Mouse (Mus musculus): Measurements from ENCODE around the gene Cited4. TPM values are rescaled to one million over a fixed set of nuclear protein-coding genes. Genes with fewer than 3 reads are reported as not detected.

Cited4 gene
- polyA plus RNA-seq, 1 experiment from 2014 or later, result 7.6 TPM

GRCm38 (mm10) chr4:120682168-120682567 is 15.8 kb downstream of the Cited4 start:
- no peak overlapping the region for H3K4me2 ChIP-seq (ENCODE audit: low read depth, low read length)
- peak; percentile 83 for DNase-seq (ENCODE audit: low spot score)
- no peak overlapping the region for H3K4me3 ChIP-seq (ENCODE audit: low read depth, low read length)
- no peak for ATAC-seq (replicated peaks; ENCODE audit: insufficient number of reproducible peaks, low FRiP score, low TSS enrichment, low read depth)
- H3K27me3 ChIP-seq (ENCODE audit: control insufficient read depth, insufficient read depth, low read length), result no peaks in the 10 kb centered on the region
- no peak overlapping the region for H3K9ac ChIP-seq (replicated peaks; ENCODE audit: low read length)
- WGBS, result 31% methylated on average over 10 of the region's 10 CpGs
- no peaks in the 10 kb centered on the region for H3K36me3 ChIP-seq (replicated peaks; ENCODE audit: control insufficient read depth, insufficient read depth, low read depth, low read length)
- no peaks in the 10 kb centered on the region for H3K4me1 ChIP-seq (ENCODE audit: control insufficient read depth, insufficient read depth, low read length)
- H3K27ac ChIP-seq (replicated peaks; ENCODE audit: low read depth, low read length), result no peak overlapping the region
- H3K9me3 ChIP-seq (replicated peaks; ENCODE audit: control insufficient read depth, low read length), result no peaks in the 10 kb centered on the region

- 50% methylated on average over 9 of the region's 9 CpGs for WGBS
These were observed 17.1 kb downstream of the Cited4 start for GRCm38 (mm10) chr4:120683278-120683997.

GRCm38 (mm10) chr4:120687282-120687681 is 20.9 kb downstream of the Cited4 start:
- DNase-seq (ENCODE audit: low spot score) (no peak), ATAC-seq (replicated peaks; ENCODE audit: insufficient number of reproducible peaks, low FRiP score, low TSS enrichment, low read depth) (no peak)
- WGBS, result 41% methylated on average over 6 of the region's 6 CpGs
- Histone ChIP-seq H3K4me1 (ENCODE audit: control insufficient read depth, insufficient read depth, low read length) (no peaks in the 10 kb centered on the region), H3K27ac (replicated peaks; ENCODE audit: low read depth, low read length) (no peak overlapping the region), H3K4me2 (ENCODE audit: low read depth, low read length) (no peak overlapping the region), H3K4me3 (ENCODE audit: low read depth, low read length) (no peak overlapping the region), H3K9ac (replicated peaks; ENCODE audit: low read length) (no peak overlapping the region), H3K9me3 (replicated peaks; ENCODE audit: control insufficient read depth, low read length) (no peaks in the 10 kb centered on the region), H3K27me3 (ENCODE audit: control insufficient read depth, insufficient read depth, low read length) (no peaks in the 10 kb centered on the region), H3K36me3 (replicated peaks; ENCODE audit: control insufficient read depth, insufficient read depth, low read depth, low read length) (no peaks in the 10 kb centered on the region)

More at GRCm38 (mm10) chr4:120683278-120683997, 17.1 kb downstream of the Cited4 start:
- ATAC-seq (replicated peaks; ENCODE audit: insufficient number of reproducible peaks, low FRiP score, low TSS enrichment, low read depth) (no peak), DNase-seq (ENCODE audit: low spot score) (no peak)
- Histone ChIP-seq H3K9ac (replicated peaks; ENCODE audit: low read length) (no peak overlapping the region), H3K9me3 (replicated peaks; ENCODE audit: control insufficient read depth, low read length) (no peaks in the 10 kb centered on the region), H3K4me3 (ENCODE audit: low read depth, low read length) (no peak overlapping the region), H3K27me3 (ENCODE audit: control insufficient read depth, insufficient read depth, low read length) (no peaks in the 10 kb centered on the region), H3K36me3 (replicated peaks; ENCODE audit: control insufficient read depth, insufficient read depth, low read depth, low read length) (no peaks in the 10 kb centered on the region), H3K4me2 (ENCODE audit: low read depth, low read length) (no peak overlapping the region), H3K27ac (replicated peaks; ENCODE audit: low read depth, low read length) (no peak overlapping the region), H3K4me1 (ENCODE audit: control insufficient read depth, insufficient read depth, low read length) (no peaks in the 10 kb centered on the region)

- no peak overlapping the region for H3K4me2 ChIP-seq (ENCODE audit: low read depth, low read length)
- H3K36me3 ChIP-seq (replicated peaks; ENCODE audit: control insufficient read depth, insufficient read depth, low read depth, low read length), result no peaks in the 10 kb centered on the region
- H3K4me3 ChIP-seq (ENCODE audit: low read depth, low read length), result no peak overlapping the region
- no peaks in the 10 kb centered on the region for H3K27me3 ChIP-seq (ENCODE audit: control insufficient read depth, insufficient read depth, low read length)
- DNase-seq (ENCODE audit: low spot score) (no peak), ATAC-seq (replicated peaks; ENCODE audit: insufficient number of reproducible peaks, low FRiP score, low TSS enrichment, low read depth) (0 out of 2 replicates have a peak, but pooled peaks have one; percentile 8)
- H3K4me1 ChIP-seq (ENCODE audit: control insufficient read depth, insufficient read depth, low read length), result no peaks in the 10 kb centered on the region
- H3K9me3 ChIP-seq (replicated peaks; ENCODE audit: control insufficient read depth, low read length), result no peaks in the 10 kb centered on the region
- H3K27ac ChIP-seq (replicated peaks; ENCODE audit: low read depth, low read length), result no peak overlapping the region
- no peak overlapping the region for H3K9ac ChIP-seq (replicated peaks; ENCODE audit: low read length)
- WGBS, result 76% methylated on average over 6 of the region's 6 CpGs
These were observed 22.9 kb downstream of the Cited4 start for GRCm38 (mm10) chr4:120689317-120689716.

- DNase-seq (ENCODE audit: low spot score) (peak; percentile 58), ATAC-seq (replicated peaks; ENCODE audit: insufficient number of reproducible peaks, low FRiP score, low TSS enrichment, low read depth) (no peak)
- no peaks in the 10 kb centered on the region for H3K9me3 ChIP-seq (replicated peaks; ENCODE audit: control insufficient read depth, low read length)
- 42% methylated on average over 10 of the region's 10 CpGs for WGBS
- H3K36me3 ChIP-seq (replicated peaks; ENCODE audit: control insufficient read depth, insufficient read depth, low read depth, low read length), result no peaks in the 10 kb centered on the region
- peaks cover 3% of the 10 kb centered on the region; the same call in 1 of the 2 replicates for H3K27me3 ChIP-seq (ENCODE audit: control insufficient read depth, insufficient read depth, low read length)
- H3K4me1 ChIP-seq (ENCODE audit: control insufficient read depth, insufficient read depth, low read length), result no peaks in the 10 kb centered on the region
- H3K9ac ChIP-seq (replicated peaks; ENCODE audit: low read length), result no peak overlapping the region
- H3K4me3 ChIP-seq (ENCODE audit: low read depth, low read length), result no peak overlapping the region
- H3K27ac ChIP-seq (replicated peaks; ENCODE audit: low read depth, low read length), result no peak overlapping the region
- H3K4me2 ChIP-seq (ENCODE audit: low read depth, low read length), result no peak overlapping the region
These were observed 26.3 kb downstream of the Cited4 start for GRCm38 (mm10) chr4:120692717-120693116.

GRCm38 (mm10) chr4:120697353-120697752 is 31.0 kb downstream of the Cited4 start:
- Histone ChIP-seq H3K27ac (replicated peaks; ENCODE audit: low read depth, low read length) (no peak overlapping the region), H3K4me3 (ENCODE audit: low read depth, low read length) (no peak overlapping the region), H3K4me2 (ENCODE audit: low read depth, low read length) (no peak overlapping the region), H3K27me3 (ENCODE audit: control insufficient read depth, insufficient read depth, low read length) (peaks cover 5% of the 10 kb centered on the region; the same call in 1 of the 2 replicates), H3K9me3 (replicated peaks; ENCODE audit: control insufficient read depth, low read length) (no peaks in the 10 kb centered on the region), H3K9ac (replicated peaks; ENCODE audit: low read length) (no peak overlapping the region), H3K4me1 (ENCODE audit: control insufficient read depth, insufficient read depth, low read length) (no peaks in the 10 kb centered on the region), H3K36me3 (replicated peaks; ENCODE audit: control insufficient read depth, insufficient read depth, low read depth, low read length) (no peaks in the 10 kb centered on the region)
- no peak for DNase-seq (ENCODE audit: low spot score)
- WGBS, result 83% methylated on average over 8 of the region's 8 CpGs
- ATAC-seq (replicated peaks; ENCODE audit: insufficient number of reproducible peaks, low FRiP score, low TSS enrichment, low read depth), result peak; percentile 54; the same call in 1 of the 2 replicates

- WGBS, result 13% methylated on average over 35 of the region's 35 CpGs
- Histone ChIP-seq H3K9me3 (replicated peaks; ENCODE audit: control insufficient read depth, low read length) (no peaks in the 10 kb centered on the region), H3K4me2 (ENCODE audit: low read depth, low read length) (peak overlapping the region; percentile 10; the same call in 1 of the 2 replicates), H3K9ac (replicated peaks; ENCODE audit: low read length) (no peak overlapping the region), H3K27ac (replicated peaks; ENCODE audit: low read depth, low read length) (no peak overlapping the region), H3K4me3 (ENCODE audit: low read depth, low read length) (no peak overlapping the region), H3K4me1 (ENCODE audit: control insufficient read depth, insufficient read depth, low read length) (no peaks in the 10 kb centered on the region), H3K27me3 (ENCODE audit: control insufficient read depth, insufficient read depth, low read length) (peaks cover 5% of the 10 kb centered on the region; the same call in 1 of the 2 replicates), H3K36me3 (replicated peaks; ENCODE audit: control insufficient read depth, insufficient read depth, low read depth, low read length) (no peaks in the 10 kb centered on the region)
- ATAC-seq (replicated peaks; ENCODE audit: insufficient number of reproducible peaks, low FRiP score, low TSS enrichment, low read depth), result no peak
- DNase-seq (ENCODE audit: low spot score), result no peak
These were observed 31.6 kb downstream of the Cited4 start for GRCm38 (mm10) chr4:120697799-120698484.

GRCm38 (mm10) chr4:120701180-120701579 is 34.8 kb downstream of the Cited4 start:
- no peak overlapping the region for H3K27ac ChIP-seq (replicated peaks; ENCODE audit: low read depth, low read length)
- H3K4me1 ChIP-seq (ENCODE audit: control insufficient read depth, insufficient read depth, low read length), result no peaks in the 10 kb centered on the region
- DNase-seq (ENCODE audit: low spot score) (no peak), ATAC-seq (replicated peaks; ENCODE audit: insufficient number of reproducible peaks, low FRiP score, low TSS enrichment, low read depth) (no peak)
- no peak overlapping the region for H3K4me2 ChIP-seq (ENCODE audit: low read depth, low read length)
- H3K4me3 ChIP-seq (ENCODE audit: low read depth, low read length), result no peak overlapping the region
- peaks cover 5% of the 10 kb centered on the region; the same call in 1 of the 2 replicates for H3K27me3 ChIP-seq (ENCODE audit: control insufficient read depth, insufficient read depth, low read length)
- H3K9me3 ChIP-seq (replicated peaks; ENCODE audit: control insufficient read depth, low read length), result no peaks in the 10 kb centered on the region
- no peak overlapping the region for H3K9ac ChIP-seq (replicated peaks; ENCODE audit: low read length)
- H3K36me3 ChIP-seq (replicated peaks; ENCODE audit: control insufficient read depth, insufficient read depth, low read depth, low read length), result no peaks in the 10 kb centered on the region
- 80% methylated on average over 3 of the region's 3 CpGs for WGBS
